Mouse (Mus musculus) liver, adult (tissue): Measurements from ENCODE around the gene Maff.

Experiments
- GATA4 ChIP-seq: IDR thresholded peaks from 2 replicates; pipeline ENCODE4 v1.6.1; 2014; ENCODE audit warnings: mild to moderate bottlenecking, low read length; ENCODE audit not compliant: insufficient replicate concordance

The Maff gene

GRCm38 (mm10) chr15:79326971-79327961 is 19.2 kb upstream of the Maff start:
- no peak for TF ChIP-seq GATA4

- TF ChIP-seq GATA4, result 0 out of 2 replicates have a peak, but pooled peaks have one; percentile 22
Observed at GRCm38 (mm10) chr15:79328058-79328938, 18.1 kb upstream of the Maff start, which contains the start of gene Pla2g6. Gene Pla2g6 (minus strand): TSS chr15:79328390.

- TF ChIP-seq GATA4, result no peak
Observed at GRCm38 (mm10) chr15:79328939-79329275, 17.5 kb upstream of the Maff start.

- TF ChIP-seq GATA4, result no peak
Observed at GRCm38 (mm10) chr15:79329346-79329978, 17.0 kb upstream of the Maff start.

- TF ChIP-seq GATA4, result no peak
Observed at GRCm38 (mm10) chr15:79329979-79330363, 16.4 kb upstream of the Maff start.

GRCm38 (mm10) chr15:79330521-79330920 is 15.9 kb upstream of the Maff start:
- TF ChIP-seq GATA4, result no peak

- no peak for TF ChIP-seq GATA4
Observed at GRCm38 (mm10) chr15:79333409-79333808, 13.0 kb upstream of the Maff start.

- TF ChIP-seq GATA4, result no peak
Observed at GRCm38 (mm10) chr15:79335061-79335655, 11.3 kb upstream of the Maff start.

GRCm38 (mm10) chr15:79338978-79339377 is 7.4 kb upstream of the Maff start:
- TF ChIP-seq GATA4, result no peak

GRCm38 (mm10) chr15:79342641-79343337 is 3.6 kb upstream of the Maff start:
- no peak for TF ChIP-seq GATA4

GRCm38 (mm10) chr15:79344627-79345026 is 1.8 kb upstream of the Maff start:
- no peak for TF ChIP-seq GATA4

- TF ChIP-seq GATA4, result no peak
Observed at GRCm38 (mm10) chr15:79347165-79347844, 884 bp downstream of the Maff start.

- TF ChIP-seq GATA4, result no peak
Observed at GRCm38 (mm10) chr15:79347845-79348506, 1.6 kb downstream of the Maff start.
